In the genomic region with DNA sequence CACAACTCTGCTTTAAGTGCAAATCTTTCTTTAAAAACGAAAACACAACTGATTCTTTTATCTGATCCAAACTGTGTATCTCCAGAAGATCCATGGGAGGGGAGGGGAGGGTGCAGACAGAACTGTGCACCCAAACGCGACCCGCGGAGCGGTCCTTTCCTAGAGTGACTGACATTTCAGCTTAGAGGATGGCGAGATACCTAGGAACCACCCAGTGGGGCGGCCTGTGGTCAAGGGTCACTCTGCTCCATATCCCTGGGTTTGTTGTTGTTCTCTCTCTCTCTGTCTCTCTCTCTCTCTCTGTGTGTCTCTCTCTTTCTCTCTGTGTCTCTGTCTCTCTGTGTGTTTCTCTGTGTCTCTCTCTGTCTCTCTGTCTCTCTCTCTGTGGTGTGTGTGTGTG, we compare ENCODE assay signal across 21 mouse cellular contexts. TPM values are rescaled to one million over a fixed set of nuclear protein-coding genes. Genes with fewer than 3 reads are reported as not detected.
"Had no signal": no experiment of that assay in that cellular context is flagged by ENCODE, and none has a peak within 500 bp of the region (broad histone marks: within the 10 kb centered on the region; RNA-seq: fewer than 3 reads in every experiment).

No protein-coding gene starts in this region.

- H3K4me1 ChIP-seq: megakaryocyte, embryonic 14.5 days had no signal

- ATAC-seq: lung, postnatal 0 days; midbrain, embryonic 13.5 days; midbrain, embryonic 16.5 days had no signal

- H3K4me3 ChIP-seq: limb, embryonic 10.5 days; limb, embryonic 13.5 days; liver, embryonic 15.5 days; megakaryocyte, embryonic 14.5 days; midbrain, embryonic 10.5 days; midbrain, embryonic 13.5 days; myocyte; neural tube, embryonic 13.5 days had no signal

- H3K27me3 ChIP-seq: limb, embryonic 13.5 days; liver, embryonic 15.5 days; midbrain, embryonic 13.5 days; neural tube, embryonic 13.5 days had no signal

- H3K9ac ChIP-seq: limb, embryonic 13.5 days; liver, embryonic 15.5 days; lung, embryonic 14.5 days; midbrain, embryonic 13.5 days; neural tube, embryonic 13.5 days had no signal

- H3K9me3 ChIP-seq: limb, embryonic 10.5 days; limb, embryonic 13.5 days; liver, embryonic 15.5 days; megakaryocyte, embryonic 14.5 days; midbrain, embryonic 10.5 days; midbrain, embryonic 13.5 days; neural tube, embryonic 13.5 days had no signal

- H3K36me3 ChIP-seq: limb, embryonic 10.5 days; liver, embryonic 15.5 days; midbrain, embryonic 10.5 days; neural tube, embryonic 13.5 days had no signal

- DNase-seq: kidney, adult 18-20 months; kidney, adult 9 months; kidney, postnatal 14 days; kidney, postnatal 4 days; lung, embryonic 14.5 days; retina, postnatal 1 day; right cerebral cortex, postnatal 25 days; spleen, adult 18-20 months; thymus, adult 18-20 months; thymus, postnatal 36 days had no signal

- H3K4me2 ChIP-seq: limb, embryonic 13.5 days; liver, embryonic 15.5 days; lung, embryonic 14.5 days; midbrain, embryonic 13.5 days; neural tube, embryonic 13.5 days had no signal

- H3K27ac ChIP-seq: limb, embryonic 10.5 days; limb, embryonic 13.5 days; liver, embryonic 15.5 days; macrophage; midbrain, embryonic 10.5 days; midbrain, embryonic 13.5 days; neural tube, embryonic 13.5 days had no signal

RNA-seq across cellular contexts. Expression of a gene that starts 59.2 kb away (rescaled TPM):
- polyA plus RNA-seq: myocyte had no signal
